Mouse (Mus musculus) embryonic facial prominence, embryonic 11.5 days (tissue): Measurements from ENCODE around the gene Isyna1. TPM values are rescaled to one million over a fixed set of nuclear protein-coding genes. Genes with fewer than 3 reads are reported as not detected.
A peak's percentile ranks its signal among the peaks of the same experiment; 100 is the strongest.
"Not testable (repeated sequence)": the region's sequence is repeated elsewhere in the genome, so short reads cannot be mapped to it uniquely, and the experiment has no call there.

ENCODE experiments used
- ATAC-seq: fragments of 200-750 bp; cut with Nextera tagmentation; replicated peaks from 2 replicates; pipeline ENCODE4 v1.8.0; 2017; ENCODE audit warnings: low read depth; ENCODE audit not compliant: insufficient number of reproducible peaks, low FRiP score, low TSS enrichment
- DNase-seq: peaks from one replicate; pipeline ENCODE4 v3.0.0-alpha.2; 2015; ENCODE audit warnings: low spot score
- H3K27ac ChIP-seq: fragments of 300-500 bp; sonication (generic); replicated peaks from 2 replicates; pipeline ENCODE4 v1.5.1; 2014; ENCODE audit warnings: mild to moderate bottlenecking, low read depth, low read length, control low read depth
- H3K27me3 ChIP-seq: fragments of 300-500 bp; sonication (generic); 2 replicates; pipeline ENCODE4 v1.6.1; 2014; ENCODE audit warnings: mild to moderate bottlenecking, low read length, moderate library complexity, mixed read lengths; ENCODE audit not compliant: control insufficient read depth, insufficient read depth
- H3K36me3 ChIP-seq: fragments of 300-500 bp; sonication (generic); replicated peaks from 2 replicates; pipeline ENCODE4 v1.6.1; 2014; ENCODE audit warnings: low read depth, mild to moderate bottlenecking, low read length, moderate library complexity, mixed read lengths; ENCODE audit not compliant: control insufficient read depth, insufficient read depth
- H3K4me1 ChIP-seq: fragments of 300-500 bp; sonication (generic); 2 replicates; pipeline ENCODE4 v1.6.1; 2014; ENCODE audit warnings: low read length, mixed read lengths; ENCODE audit not compliant: control insufficient read depth, insufficient read depth
- H3K4me2 ChIP-seq: fragments of 300-500 bp; sonication (generic); 2 replicates; pipeline ENCODE4 v1.6.1; 2014; ENCODE audit warnings: low read depth, mild to moderate bottlenecking, control low read depth, low read length, moderate library complexity
- H3K4me3 ChIP-seq: fragments of 300-500 bp; sonication (generic); 2 replicates; pipeline ENCODE4 v1.5.1; 2014; ENCODE audit warnings: low read depth, low read length, control low read depth
- H3K9ac ChIP-seq: fragments of 300-500 bp; sonication (generic); replicated peaks from 2 replicates; pipeline ENCODE4 v1.6.1; 2014; ENCODE audit warnings: mild to moderate bottlenecking, control low read depth, low read length
- H3K9me3 ChIP-seq: fragments of 300-500 bp; sonication (generic); replicated peaks from 2 replicates; pipeline ENCODE4 v1.6.1; 2016; ENCODE audit warnings: mild to moderate bottlenecking, low read length, inconsistent platforms, mixed read lengths; ENCODE audit not compliant: control insufficient read depth
- WGBS: fragments of 180-500 bp; shearing (Covaris S2); extraction: QIAGEN DNeasy Blood & Tissue Kit; methylation state at CpG from one replicate; pipeline ENCODE4 v1.1.7; 2014; 5-methylcytosine and 5-hydroxymethylcytosine counted together
- polyA plus RNA-seq: library from polyadenylated mRNA; unstranded; fragments of >200 nt; fragmentation: Nextera tagmentation; extraction: Ambion mirVana; gene quantifications from 2 replicates; pipeline ENCODE4 v1.2.1, GENCODE M21; 2014

Gene Isyna1
- polyA plus RNA-seq, 1 experiment from 2014 or later: 79.0 TPM

GRCm38 (mm10) chr8:70583476-70584387, 10.4 kb upstream of the Isyna1 start:
- DNase-seq: no peak
- peaks cover 11% of the 10 kb centered on the region for H3K36me3 ChIP-seq

GRCm38 (mm10) chr8:70584606-70585257, 9.4 kb upstream of the Isyna1 start:
- Histone ChIP-seq H3K4me1 (no peaks in the 10 kb centered on the region), H3K27ac (no peak overlapping the region), H3K9me3 (no peaks in the 10 kb centered on the region), H3K36me3 (peaks cover 11% of the 10 kb centered on the region), H3K27me3 (no peaks in the 10 kb centered on the region), H3K4me2 (no peak overlapping the region), H3K9ac (no peak overlapping the region), H3K4me3 (no peak overlapping the region)
- DNase-seq (no peak), ATAC-seq (peak; percentile 19; the same call in 1 of the 2 replicates)
- 91% methylated on average over 9 of the region's 9 CpGs for WGBS

More at GRCm38 (mm10) chr8:70583476-70584387, 10.4 kb upstream of the Isyna1 start:
- Histone ChIP-seq H3K27ac (no peak overlapping the region), H3K9me3 (no peaks in the 10 kb centered on the region), H3K4me2 (no peak overlapping the region), H3K4me1 (no peaks in the 10 kb centered on the region), H3K9ac (no peak overlapping the region), H3K27me3 (no peaks in the 10 kb centered on the region), H3K4me3 (no peak overlapping the region)
- WGBS: 89% methylated on average over 18 of the region's 18 CpGs
- ATAC-seq: no peak

- 38% methylated on average over 7 of the region's 7 CpGs for WGBS
Observed at GRCm38 (mm10) chr8:70585258-70585652, 8.9 kb upstream of the Isyna1 start.

GRCm38 (mm10) chr8:70587955-70588354, 6.2 kb upstream of the Isyna1 start:
- not testable (repeated sequence) for H3K27me3 ChIP-seq, H3K9ac ChIP-seq, H3K4me1 ChIP-seq, H3K9me3 ChIP-seq, ATAC-seq, H3K27ac ChIP-seq, H3K4me3 ChIP-seq, H3K36me3 ChIP-seq, DNase-seq, H3K4me2 ChIP-seq
- WGBS: 94% methylated on average over 4 of the region's 4 CpGs

More at GRCm38 (mm10) chr8:70585258-70585652, 8.9 kb upstream of the Isyna1 start:
- no peak overlapping the region for H3K9ac ChIP-seq
- H3K27me3 ChIP-seq: no peaks in the 10 kb centered on the region
- H3K9me3 ChIP-seq: no peaks in the 10 kb centered on the region
- no peaks in the 10 kb centered on the region for H3K4me1 ChIP-seq
- H3K36me3 ChIP-seq: peaks cover 11% of the 10 kb centered on the region
- ATAC-seq (peak; percentile 15; the same call in 1 of the 2 replicates), DNase-seq (peak; percentile 55)
- H3K27ac ChIP-seq: no peak overlapping the region
- no peak overlapping the region for H3K4me3 ChIP-seq
- no peak overlapping the region for H3K4me2 ChIP-seq

GRCm38 (mm10) chr8:70591569-70591968, 2.6 kb upstream of the Isyna1 start:
- ATAC-seq: no peak
- Histone ChIP-seq H3K27ac (no peak overlapping the region), H3K9ac (no peak overlapping the region), H3K36me3 (peaks cover 3% of the 10 kb centered on the region), H3K4me1 (peaks cover 5% of the 10 kb centered on the region; the same call in 1 of the 2 replicates), H3K9me3 (no peaks in the 10 kb centered on the region), H3K4me3 (no peak overlapping the region), H3K27me3 (no peaks in the 10 kb centered on the region), H3K4me2 (no peak overlapping the region)
- 87% methylated on average over 12 of the region's 12 CpGs for WGBS
- no peak for DNase-seq

- DNase-seq: no peak
- Histone ChIP-seq H3K4me3 (no peak overlapping the region), H3K36me3 (peaks cover 3% of the 10 kb centered on the region), H3K4me1 (peaks cover 5% of the 10 kb centered on the region), H3K4me2 (peak overlapping the region; percentile 99; the same call in 1 of the 2 replicates), H3K27me3 (no peaks in the 10 kb centered on the region), H3K27ac (peak overlapping the region; percentile 31; the same call in 1 of the 2 replicates), H3K9ac (peak overlapping the region; percentile 43), H3K9me3 (no peaks in the 10 kb centered on the region)
- ATAC-seq: no peak
- WGBS: 56% methylated on average over 8 of the region's 8 CpGs
Observed at GRCm38 (mm10) chr8:70593173-70593572, 1.0 kb upstream of the Isyna1 start.

- H3K27me3 ChIP-seq: no peaks in the 10 kb centered on the region
- 10% methylated on average over 79 of the region's 82 CpGs for WGBS
- ATAC-seq (no peak), DNase-seq (peak; percentile 39)
- H3K27ac ChIP-seq: peak overlapping the region; percentile 54; the same call in 1 of the 2 replicates
- H3K4me1 ChIP-seq: peaks cover 12% of the 10 kb centered on the region
- peak overlapping the region; percentile 65 for H3K4me3 ChIP-seq
- peak overlapping the region; percentile 70 for H3K9ac ChIP-seq
- H3K36me3 ChIP-seq: peaks cover 3% of the 10 kb centered on the region
- H3K9me3 ChIP-seq: no peaks in the 10 kb centered on the region
- peak overlapping the region; percentile 99 for H3K4me2 ChIP-seq
Observed at GRCm38 (mm10) chr8:70594621-70595564, 720 bp downstream of the Isyna1 start.
